Mouse (Mus musculus): ENCODE results near the gene Dpf2. TPM values are rescaled to one million over a fixed set of nuclear protein-coding genes. Genes with fewer than 3 reads are reported as not detected.

Gene Dpf2
- total and polyA plus RNA-seq, 2 experiments from 2014 or later, result 61.4 to 91.8 TPM

DNA sequence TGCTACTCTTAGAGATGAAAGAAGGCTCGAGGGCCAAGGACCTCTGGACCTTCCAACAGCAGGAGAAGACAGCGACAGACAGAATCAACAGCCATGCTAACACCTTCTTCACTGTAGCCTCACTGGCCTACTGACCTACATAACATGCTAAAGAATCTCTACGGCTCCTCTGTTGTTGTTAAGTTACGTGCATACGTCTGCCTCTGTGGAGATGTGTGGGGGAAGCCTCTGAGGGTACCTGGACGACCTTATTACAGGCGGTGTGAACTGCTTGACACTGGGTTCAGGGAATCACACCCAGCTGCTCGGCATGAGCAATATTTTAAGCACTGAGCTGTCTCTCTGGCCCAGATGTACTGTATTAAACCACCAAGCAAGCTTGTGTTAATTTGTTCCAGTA lies 14.7 kb upstream of the Dpf2 start:
- DNase-seq (ENCODE audit: low spot score), result no peak
- WGBS, result 83% methylated on average over 8 of the region's 8 CpGs
- no peak for ATAC-seq (ENCODE audit: insufficient read depth, low read depth)
- H3K27ac ChIP-seq (ENCODE audit: low read depth), result no peak overlapping the region; the same call in 1 of the 2 replicates
- H3K27me3 ChIP-seq (ENCODE audit: control insufficient read depth, insufficient read depth, low read length), result no peaks in the 10 kb centered on the region
- no peak overlapping the region for H3K4me2 ChIP-seq (ENCODE audit: low read depth, low read length)
- TF ChIP-seq EP300 (IDR thresholded peaks at IDR 0.05; ENCODE audit: low read depth) (no peak), CTCF (IDR thresholded peaks at IDR 0.05; ENCODE audit: low read depth) (no peak)
- H3K9me3 ChIP-seq (replicated peaks; ENCODE audit: control insufficient read depth, low read length), result no peaks in the 10 kb centered on the region
- H3K36me3 ChIP-seq (replicated peaks; ENCODE audit: control insufficient read depth, insufficient read depth, low read length), result no peaks in the 10 kb centered on the region
- peaks cover 9% of the 10 kb centered on the region; the same call in 1 of the 2 replicates for H3K4me1 ChIP-seq (ENCODE audit: control insufficient read depth, insufficient read depth)
- no peak overlapping the region for H3K4me3 ChIP-seq (ENCODE audit: low read depth, low read length)
- no peak overlapping the region for H3K9ac ChIP-seq (replicated peaks; ENCODE audit: low read depth, low read length)

DNA sequence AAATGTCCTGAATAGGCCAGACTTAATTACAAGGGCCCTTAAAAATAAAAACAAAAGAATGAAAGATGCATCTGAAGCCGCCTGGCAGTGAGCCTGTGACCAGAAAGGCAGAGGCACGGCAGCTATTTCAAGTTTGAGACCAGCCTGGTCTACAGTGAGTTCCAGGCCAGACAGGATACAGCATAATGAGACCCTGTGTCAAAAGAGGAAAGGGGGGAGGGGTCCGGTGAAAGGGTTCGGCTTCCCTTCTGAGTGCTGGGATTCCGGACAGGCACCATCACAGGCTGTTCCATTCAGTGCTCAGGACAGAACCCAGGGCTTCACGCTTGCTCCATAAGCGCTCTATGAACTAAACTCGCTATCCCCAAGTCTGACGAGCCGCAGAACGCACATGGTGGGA lies 14.2 kb upstream of the Dpf2 start:
- no peak overlapping the region; the same call in 1 of the 2 replicates for H3K27ac ChIP-seq (ENCODE audit: low read depth)
- peaks cover 9% of the 10 kb centered on the region; the same call in 1 of the 2 replicates for H3K4me1 ChIP-seq (ENCODE audit: control insufficient read depth, insufficient read depth)
- DNase-seq (ENCODE audit: low spot score) (no peak), ATAC-seq (ENCODE audit: insufficient read depth, low read depth) (no peak)
- no peak overlapping the region for H3K4me2 ChIP-seq (ENCODE audit: low read depth, low read length)
- H3K9me3 ChIP-seq (replicated peaks; ENCODE audit: control insufficient read depth, low read length), result no peaks in the 10 kb centered on the region
- WGBS, result 73% methylated on average over 11 of the region's 11 CpGs
- no peak overlapping the region for H3K4me3 ChIP-seq (ENCODE audit: low read depth, low read length)
- H3K9ac ChIP-seq (replicated peaks; ENCODE audit: low read depth, low read length), result no peak overlapping the region
- TF ChIP-seq EP300 (IDR thresholded peaks at IDR 0.05; ENCODE audit: low read depth) (no peak), CTCF (IDR thresholded peaks at IDR 0.05; ENCODE audit: low read depth) (no peak)
- H3K27me3 ChIP-seq (ENCODE audit: control insufficient read depth, insufficient read depth, low read length), result no peaks in the 10 kb centered on the region
- H3K36me3 ChIP-seq (replicated peaks; ENCODE audit: control insufficient read depth, insufficient read depth, low read length), result no peaks in the 10 kb centered on the region

DNA sequence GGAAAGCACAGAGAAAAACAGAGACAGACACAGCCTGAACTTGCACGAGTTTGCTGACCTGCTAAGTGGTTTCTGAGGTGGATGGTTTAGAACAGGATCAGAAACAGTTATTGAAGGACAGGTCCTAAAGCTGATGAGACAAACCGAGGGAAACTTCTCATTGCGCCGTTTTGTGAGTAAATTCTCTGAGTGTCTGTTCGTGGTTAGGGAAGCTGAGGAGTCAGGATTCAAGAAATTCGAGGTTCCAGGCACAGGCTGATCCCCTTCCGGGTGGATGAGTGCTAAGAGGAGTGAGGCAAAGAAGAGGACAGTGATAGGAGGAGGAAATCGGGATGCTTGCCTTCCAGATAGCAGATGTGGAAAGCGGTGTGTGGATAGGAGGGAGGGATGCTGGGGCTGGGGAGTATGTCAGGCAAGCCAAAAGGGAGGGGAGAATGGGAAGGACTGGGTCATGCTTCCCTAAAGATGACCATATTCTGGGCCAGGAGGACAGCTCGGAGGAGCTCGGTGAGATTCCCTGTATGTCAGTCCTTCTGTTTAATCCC lies 12.6 kb upstream of the Dpf2 start:
- Histone ChIP-seq H3K27me3 (ENCODE audit: control insufficient read depth, insufficient read depth, low read length) (no peaks in the 10 kb centered on the region), H3K36me3 (replicated peaks; ENCODE audit: control insufficient read depth, insufficient read depth, low read length) (no peaks in the 10 kb centered on the region), H3K4me1 (ENCODE audit: control insufficient read depth, insufficient read depth) (peaks cover 13% of the 10 kb centered on the region; the same call in 1 of the 2 replicates), H3K9me3 (replicated peaks; ENCODE audit: control insufficient read depth, low read length) (no peaks in the 10 kb centered on the region), H3K27ac (ENCODE audit: low read depth) (peak overlapping the region; percentile 89), H3K4me3 (ENCODE audit: low read depth, low read length) (peak overlapping the region; percentile 60), H3K4me2 (ENCODE audit: low read depth, low read length) (peak overlapping the region; percentile 87), H3K9ac (replicated peaks; ENCODE audit: low read depth, low read length) (peak overlapping the region; percentile 55; the same call in 1 of the 2 replicates)
- no peak for DNase-seq (ENCODE audit: low spot score)
- no peak for ATAC-seq (ENCODE audit: insufficient read depth, low read depth)
- WGBS, result 19% methylated on average over 11 of the region's 11 CpGs
- TF ChIP-seq CTCF (IDR thresholded peaks at IDR 0.05; ENCODE audit: low read depth) (no peak), EP300 (IDR thresholded peaks at IDR 0.05; ENCODE audit: low read depth) (no peak)

DNA sequence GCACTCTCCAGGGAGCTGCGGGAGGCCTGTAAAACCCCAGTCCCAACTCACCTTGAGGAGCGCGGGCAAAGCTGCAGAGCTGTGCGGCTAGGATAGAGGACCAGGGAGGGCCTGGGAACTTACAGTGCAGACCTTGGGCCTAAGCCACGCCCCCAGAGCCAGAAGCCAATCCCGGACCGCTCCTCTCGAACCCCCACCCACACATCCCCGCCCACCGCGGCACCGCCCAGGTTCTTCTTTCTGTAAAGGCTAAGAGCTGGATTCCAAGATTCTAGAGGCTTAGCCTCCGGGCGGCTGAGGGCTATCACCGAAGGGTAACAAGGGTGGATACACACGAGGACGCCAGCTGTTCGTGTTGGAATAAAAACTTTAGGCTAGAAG lies 11.9 kb upstream of the Dpf2 start, which contains the start of gene Cdc42ep2:
Cdc42ep2 (minus strand) TSS at position 104 of the 381 bp plus-strand sequence.
- peaks cover 13% of the 10 kb centered on the region; the same call in 1 of the 2 replicates for H3K4me1 ChIP-seq (ENCODE audit: control insufficient read depth, insufficient read depth)
- peak within 1 kb of the TSS; percentile 60 for H3K4me3 ChIP-seq (ENCODE audit: low read depth, low read length)
- no peaks in the 10 kb centered on the region for H3K36me3 ChIP-seq (replicated peaks; ENCODE audit: control insufficient read depth, insufficient read depth, low read length)
- peak within 1 kb of the TSS; percentile 87 for H3K4me2 ChIP-seq (ENCODE audit: low read depth, low read length)
- TF ChIP-seq EP300 (IDR thresholded peaks at IDR 0.05; ENCODE audit: low read depth) (no peak), CTCF (IDR thresholded peaks at IDR 0.05; ENCODE audit: low read depth) (no peak)
- H3K27me3 ChIP-seq (ENCODE audit: control insufficient read depth, insufficient read depth, low read length), result no peaks in the 10 kb centered on the region
- H3K9ac ChIP-seq (replicated peaks; ENCODE audit: low read depth, low read length), result peak within 1 kb of the TSS; percentile 55
- no peaks in the 10 kb centered on the region for H3K9me3 ChIP-seq (replicated peaks; ENCODE audit: control insufficient read depth, low read length)
- DNase-seq (ENCODE audit: low spot score), result peak; percentile 96
- peak; percentile 88 for ATAC-seq (ENCODE audit: insufficient read depth, low read depth)
- WGBS, result under 1% methylated on average over 18 of the region's 18 CpGs
- H3K27ac ChIP-seq (ENCODE audit: low read depth), result peak within 1 kb of the TSS; percentile 89

DNA sequence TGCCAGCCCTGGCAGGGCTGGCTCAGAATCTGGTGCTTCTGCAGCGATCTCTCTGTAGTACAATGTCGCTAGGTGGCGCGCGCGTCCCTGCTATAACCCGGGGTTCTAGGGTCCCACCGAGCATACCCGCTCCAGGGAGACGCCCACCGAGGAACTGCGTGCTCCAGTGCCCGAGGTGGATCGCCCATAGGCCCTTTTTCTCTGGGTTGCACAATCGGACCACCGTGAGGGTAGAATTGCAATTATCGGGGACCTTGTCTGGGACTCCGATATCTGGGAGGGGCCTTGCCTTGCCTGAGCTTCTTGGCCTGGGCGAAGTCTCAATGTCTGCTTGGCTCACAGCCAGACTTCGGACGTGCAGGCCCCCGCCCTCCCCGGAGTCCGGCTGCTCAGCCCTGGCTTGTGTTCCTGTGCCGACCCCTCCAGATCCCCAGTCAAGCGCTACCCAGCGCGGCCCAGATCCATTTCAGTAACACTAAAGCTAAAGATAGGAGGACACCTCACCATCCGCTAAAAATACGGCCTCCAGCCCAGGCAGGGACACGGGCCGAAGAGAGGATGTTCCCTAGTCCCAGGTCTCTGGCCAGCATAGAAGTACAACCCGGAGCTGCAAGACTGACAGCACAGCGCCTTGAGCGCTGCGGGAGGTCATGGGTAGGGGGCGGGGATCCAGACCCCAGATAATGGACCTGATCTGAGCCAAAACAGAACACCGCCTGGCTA lies 11.3 kb upstream of the Dpf2 start:
- Histone ChIP-seq H3K4me1 (ENCODE audit: control insufficient read depth, insufficient read depth) (peaks cover 10% of the 10 kb centered on the region; the same call in 1 of the 2 replicates), H3K4me2 (ENCODE audit: low read depth, low read length) (peak overlapping the region; percentile 87), H3K4me3 (ENCODE audit: low read depth, low read length) (peak overlapping the region; percentile 60), H3K36me3 (replicated peaks; ENCODE audit: control insufficient read depth, insufficient read depth, low read length) (peaks cover under 1% of the 10 kb centered on the region; the same call in 1 of the 2 replicates), H3K27me3 (ENCODE audit: control insufficient read depth, insufficient read depth, low read length) (no peaks in the 10 kb centered on the region), H3K9me3 (replicated peaks; ENCODE audit: control insufficient read depth, low read length) (no peaks in the 10 kb centered on the region), H3K27ac (ENCODE audit: low read depth) (peak overlapping the region; percentile 89), H3K9ac (replicated peaks; ENCODE audit: low read depth, low read length) (peak overlapping the region; percentile 55)
- WGBS, result under 1% methylated on average over 38 of the region's 38 CpGs
- TF ChIP-seq CTCF (IDR thresholded peaks at IDR 0.05; ENCODE audit: low read depth) (peak; percentile 83), EP300 (IDR thresholded peaks at IDR 0.05; ENCODE audit: low read depth) (0 out of 2 replicates have a peak, but pooled peaks have one; percentile 25)
- DNase-seq (ENCODE audit: low spot score), result peak; percentile 92
- peak; percentile 80 for ATAC-seq (ENCODE audit: insufficient read depth, low read depth)
